Mouse (Mus musculus) Patski (cell line): ENCODE measurements at regions not wholly inside any gene's neighbourhood (a gene's known extent, or its start where the extent isn't known, plus 50 kb on each side); places are given as distances from the start of the nearest gene placed in this dataset.
"Not testable (repeated sequence)": the region's sequence is repeated elsewhere in the genome, so short reads cannot be mapped to it uniquely, and the experiment has no call there.

Experiments
- ATAC-seq: fragments of 100-300 bp; one replicate; pipeline ENCODE4 v1.8.0; 2021
- CTCF ChIA-PET: fragments of 350-600 bp; sonication (Branson Sonifier 250); formaldehyde crosslinking; loops from one replicate; lab custom pipeline; 2022; ENCODE audit warnings: inconsistent platforms; lab: Charles Lee
- POLR2A ChIA-PET: fragments of 350-600 bp; sonication (Branson Sonifier 250); formaldehyde crosslinking; loops from one replicate; lab custom pipeline; 2022; ENCODE audit warnings: antibody characterized with exemption, inconsistent platforms; lab: Charles Lee
- DNase-seq: peaks from one replicate; pipeline ENCODE4 v3.0.0-alpha.2; 2011; ENCODE audit warnings: low read depth, low spot score
- H3K27me3 ChIP-seq: fragments of 371-371 bp; one replicate; pipeline ENCODE4 v1.5.1; 2021
- CTCF ChIP-seq: fragments of 100-300 bp; IDR thresholded peaks from one replicate; pipeline ENCODE4 v1.5.1; 2021
- in situ Hi-C: fragments of 300-500 bp; cut with MboI; formaldehyde crosslinking; loops from 3 replicates; pipeline ENCODE4 v1.11.1; 2018; ENCODE audit warnings: low pct_unique_long_range_greater_than_20kb, mixed read lengths

DNA sequence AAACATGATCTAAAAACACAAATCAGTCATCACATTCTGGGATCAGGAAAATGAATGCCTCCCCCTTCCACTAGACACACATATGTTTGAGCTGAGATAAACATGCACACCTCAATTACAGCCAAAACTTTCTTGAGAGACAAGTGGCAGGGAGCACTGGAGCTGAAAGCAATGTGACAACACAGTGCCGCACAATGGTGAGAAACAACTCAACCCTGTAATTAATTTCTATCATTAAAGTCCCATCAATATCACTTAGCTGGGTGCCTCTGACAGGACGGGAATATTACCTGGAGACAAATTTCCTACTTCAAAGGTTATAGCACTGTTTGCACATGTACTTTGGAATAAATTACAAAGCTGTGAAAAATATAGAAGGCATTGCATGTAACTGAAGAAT is 381.2 kb upstream of the Amd2 start:
- no peaks in the 10 kb centered on the region for H3K27me3 ChIP-seq
- DNase-seq = no peak
- in situ Hi-C loops = no loop called here
- no peak for TF ChIP-seq CTCF
- no peak for ATAC-seq
- ChIA-PET POLR2A (no interaction called here), CTCF (no interaction called here)

DNA sequence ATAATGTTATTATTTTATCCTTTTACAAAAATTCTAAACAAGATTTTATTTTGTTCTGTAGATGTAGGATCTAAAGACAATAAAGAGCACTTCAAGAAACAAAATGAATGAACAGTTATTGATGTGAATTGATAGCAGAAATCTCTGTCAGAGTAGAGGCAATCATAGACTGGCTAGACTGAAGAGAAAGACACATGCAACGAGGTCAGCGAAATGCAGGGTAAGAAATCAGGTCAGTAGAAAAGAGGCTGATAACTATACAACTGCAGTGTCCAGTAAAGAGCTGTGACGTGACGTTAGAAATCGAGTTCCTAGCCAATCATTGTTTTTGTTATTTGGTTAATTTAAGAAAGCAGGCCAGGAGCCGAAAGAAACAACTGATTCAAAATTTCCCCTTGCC is 343.0 kb upstream of the Amd2 start:
- POLR2A ChIA-PET = no interaction called here
- H3K27me3 ChIP-seq = no peaks in the 10 kb centered on the region
- TF ChIP-seq CTCF = no peak
- CTCF ChIA-PET = no interaction called here
- DNase-seq = no peak
- ATAC-seq = no peak
- in situ Hi-C loops = no loop called here

DNA sequence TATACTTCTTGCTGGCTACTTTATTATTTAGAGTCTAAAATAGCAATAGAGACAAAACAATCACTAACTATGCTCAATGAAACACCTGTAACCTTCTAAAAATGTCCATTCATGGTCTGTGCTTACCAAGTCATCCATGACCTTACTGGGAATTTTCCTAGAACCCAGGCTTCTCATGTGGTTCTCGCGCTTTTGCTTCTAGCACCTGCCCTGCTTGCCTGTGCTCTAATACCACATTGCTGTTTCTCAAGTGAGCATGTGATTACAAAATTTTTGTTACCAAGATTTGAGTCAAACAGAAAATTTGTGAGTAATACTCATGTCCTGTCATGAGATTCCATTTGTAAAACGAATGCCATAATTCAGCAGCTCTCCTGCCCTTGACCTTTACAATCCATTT is 324.8 kb upstream of the Amd2 start:
- in situ Hi-C loops = no loop called here
- CTCF ChIA-PET = interaction anchor here (1.6 kb wide), 1 partner anchor 11 kb away, joined by 3 read pairs; no protein-coding TSS in a partner anchor
- TF ChIP-seq CTCF = no peak
- H3K27me3 ChIP-seq = no peaks in the 10 kb centered on the region
- ATAC-seq = no peak
- no peak for DNase-seq
- POLR2A ChIA-PET = no interaction called here

DNA sequence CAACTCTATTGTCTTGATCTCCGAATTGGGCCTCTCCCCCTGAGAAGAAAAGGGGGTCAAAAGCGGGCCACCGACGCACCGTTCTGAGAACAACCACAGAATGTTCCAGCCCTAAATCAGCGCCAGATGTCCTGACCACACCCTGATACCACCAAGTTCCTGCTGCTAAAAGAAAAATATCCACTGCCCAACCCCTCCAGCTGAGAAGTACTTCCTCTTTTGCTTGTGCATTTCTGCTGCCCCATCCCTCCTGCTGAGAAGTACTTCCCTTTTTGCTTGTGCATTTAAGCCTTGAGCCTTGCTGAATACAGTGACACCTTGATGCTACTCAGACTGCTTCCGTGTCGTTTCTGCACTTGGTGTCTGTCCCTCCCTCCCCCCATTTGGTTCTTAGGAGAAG is 287.2 kb upstream of the Amd2 start:
- ATAC-seq, CTCF ChIA-PET: not testable (repeated sequence)

DNA sequence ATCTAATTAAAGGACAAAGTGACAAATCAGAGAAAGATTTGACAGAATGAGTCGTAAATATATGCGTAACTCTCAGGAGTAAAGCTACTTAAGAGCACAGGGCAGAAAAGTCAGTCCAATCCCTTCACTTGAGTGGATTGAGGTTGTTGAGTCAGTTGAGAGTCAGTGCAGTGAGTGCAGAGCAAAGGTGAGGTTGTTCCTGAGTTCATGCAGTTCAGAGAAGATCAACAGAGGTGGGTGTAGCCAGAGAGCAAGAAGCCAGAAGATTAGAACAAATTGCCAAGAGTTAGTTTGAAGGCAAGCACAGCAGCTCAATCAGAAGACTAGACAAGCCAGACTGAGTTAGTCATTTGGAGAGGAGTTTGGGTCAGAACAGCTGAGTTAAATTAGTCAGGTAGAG is 237.4 kb upstream of the Amd2 start:
- ATAC-seq = no peak
- TF ChIP-seq CTCF = no peak
- in situ Hi-C loops = no loop called here
- CTCF ChIA-PET = no interaction called here
- H3K27me3 ChIP-seq = no peaks in the 10 kb centered on the region
- no peak for DNase-seq
- POLR2A ChIA-PET = no interaction called here

More for the DNA sequence above, 287.2 kb upstream of the Amd2 start:
- POLR2A ChIA-PET, H3K27me3 ChIP-seq, in situ Hi-C loops, DNase-seq: not testable (repeated sequence)

DNA sequence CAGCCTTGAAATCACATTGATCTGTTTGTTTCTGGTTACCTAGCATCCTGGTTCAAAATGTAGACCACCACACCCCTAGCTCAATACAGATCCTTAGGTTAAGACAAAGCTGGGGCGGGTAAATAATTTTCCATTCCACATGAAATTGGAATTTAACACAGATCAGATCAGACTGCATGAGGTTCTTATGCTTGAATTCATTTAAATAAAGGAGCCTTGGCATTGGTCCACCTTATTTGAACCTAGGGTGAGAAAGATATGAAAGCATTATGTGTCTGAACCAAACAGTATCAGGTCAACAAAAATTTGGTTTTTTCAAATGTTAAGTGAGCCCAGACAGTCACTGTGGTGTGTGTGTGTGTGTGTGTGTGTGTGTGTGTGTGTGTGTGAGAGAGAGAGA is 234.3 kb upstream of the Amd2 start:
- CTCF ChIA-PET = no interaction called here

DNA sequence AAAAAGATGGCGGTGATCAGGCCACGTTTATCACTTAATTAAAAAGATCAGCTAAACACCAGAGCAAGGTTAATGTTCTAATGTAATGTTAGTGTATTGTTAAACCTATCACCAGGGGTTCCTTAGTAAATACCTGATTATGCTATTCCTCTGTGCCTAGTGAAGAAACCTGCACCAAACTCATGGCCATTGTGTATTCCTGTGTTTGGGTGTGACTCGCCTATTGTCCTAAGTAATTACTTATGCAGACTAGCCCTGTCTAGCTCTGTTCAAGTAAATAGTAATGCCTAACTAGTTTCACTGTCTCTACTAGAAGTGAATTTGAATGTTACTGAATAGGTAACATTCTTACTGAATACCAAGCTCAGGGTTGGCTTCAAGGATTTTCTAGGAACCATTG is 231.6 kb upstream of the Amd2 start:
- CTCF ChIA-PET = no interaction called here

More for the DNA sequence above, 234.3 kb upstream of the Amd2 start:
- no peak for DNase-seq
- in situ Hi-C loops = no loop called here
- POLR2A ChIA-PET = no interaction called here
- no peaks in the 10 kb centered on the region for H3K27me3 ChIP-seq
- TF ChIP-seq CTCF = no peak
- ATAC-seq = no peak

DNA sequence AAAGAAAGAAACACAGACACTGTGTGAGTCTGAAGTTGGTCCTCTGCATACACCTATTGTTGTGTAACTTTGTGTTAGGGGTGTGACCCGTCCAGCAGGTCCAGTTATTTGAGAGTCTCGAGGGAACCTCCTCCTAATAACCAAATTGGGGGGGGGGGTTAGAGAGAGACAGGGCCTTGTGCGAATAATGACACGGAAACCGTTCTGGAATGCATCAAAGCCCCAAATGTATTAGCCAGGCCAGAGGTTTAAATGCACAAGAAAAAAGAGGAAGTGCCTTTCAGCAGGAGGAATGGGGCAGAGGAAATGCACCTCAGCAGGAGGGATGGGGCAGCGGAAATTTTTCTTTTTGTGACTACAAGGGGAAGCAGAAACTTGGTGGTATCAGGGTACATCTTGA is 228.9 kb upstream of the Amd2 start:
- no peaks in the 10 kb centered on the region for H3K27me3 ChIP-seq
- ChIA-PET CTCF (no interaction called here), POLR2A (no interaction called here)
- DNase-seq = no peak
- TF ChIP-seq CTCF = no peak
- in situ Hi-C loops = no loop called here
- no peak for ATAC-seq

More for the DNA sequence above, 231.6 kb upstream of the Amd2 start:
- no peaks in the 10 kb centered on the region for H3K27me3 ChIP-seq
- POLR2A ChIA-PET = no interaction called here
- DNase-seq = no peak
- in situ Hi-C loops = no loop called here
- ATAC-seq = no peak
- TF ChIP-seq CTCF = no peak
